Mouse (Mus musculus) brain, embryonic 18.5 days (tissue): ENCODE measurements around the gene N4bp2.
"Not testable (repeated sequence)": the region's sequence is repeated elsewhere in the genome, so short reads cannot be mapped to it uniquely, and the experiment has no call there.

Experiments
- DNase-seq: peaks from one replicate; pipeline ENCODE4 v3.0.0-alpha.2; 2012; ENCODE audit warnings: low read depth, low spot score

Gene N4bp2

GRCm38 (mm10) chr5:65763916-65764785 is 830 bp downstream of the N4bp2 start:
- peak; percentile 78 for DNase-seq

- peak; percentile 86 for DNase-seq
These were observed 1.7 kb downstream of the N4bp2 start for GRCm38 (mm10) chr5:65764786-65765634.

GRCm38 (mm10) chr5:65765635-65765911 is 2.3 kb downstream of the N4bp2 start:
- DNase-seq = no peak

- DNase-seq = no peak
These were observed 4.7 kb downstream of the N4bp2 start for GRCm38 (mm10) chr5:65768007-65768406.

- DNase-seq = no peak
These were observed 6.7 kb downstream of the N4bp2 start for GRCm38 (mm10) chr5:65770065-65770464.

- DNase-seq = no peak
These were observed 7.2 kb downstream of the N4bp2 start for GRCm38 (mm10) chr5:65770493-65770892.

GRCm38 (mm10) chr5:65773957-65774356 is 10.6 kb downstream of the N4bp2 start:
- not testable (repeated sequence) for DNase-seq

- DNase-seq = no peak
These were observed 12.8 kb downstream of the N4bp2 start for GRCm38 (mm10) chr5:65776166-65776565.

- DNase-seq = no peak
These were observed 13.6 kb downstream of the N4bp2 start for GRCm38 (mm10) chr5:65776907-65777306.

- DNase-seq = not testable (repeated sequence)
These were observed 15.7 kb downstream of the N4bp2 start for GRCm38 (mm10) chr5:65778986-65779385.

GRCm38 (mm10) chr5:65779401-65780063 is 16.2 kb downstream of the N4bp2 start:
- no peak for DNase-seq

- DNase-seq = no peak
These were observed 17.9 kb downstream of the N4bp2 start for GRCm38 (mm10) chr5:65781147-65781715.

GRCm38 (mm10) chr5:65781769-65782715 is 18.7 kb downstream of the N4bp2 start:
- DNase-seq = no peak

- DNase-seq = no peak
These were observed 27.4 kb downstream of the N4bp2 start for GRCm38 (mm10) chr5:65790604-65791225.

GRCm38 (mm10) chr5:65794202-65794601 is 30.9 kb downstream of the N4bp2 start:
- no peak for DNase-seq

- DNase-seq = no peak
These were observed 31.4 kb downstream of the N4bp2 start for GRCm38 (mm10) chr5:65794702-65795101.

GRCm38 (mm10) chr5:65795293-65795993 is 32.1 kb downstream of the N4bp2 start:
- no peak for DNase-seq

- no peak for DNase-seq
These were observed 32.6 kb downstream of the N4bp2 start for GRCm38 (mm10) chr5:65795994-65796298.

- no peak for DNase-seq
These were observed 60.3 kb downstream of the N4bp2 start for GRCm38 (mm10) chr5:65823601-65824133.

GRCm38 (mm10) chr5:65826476-65826875 is 63.2 kb downstream of the N4bp2 start:
- DNase-seq = no peak
